Mouse (Mus musculus) midbrain, embryonic 15.5 days (tissue): ENCODE measurements at regions not wholly inside any gene's neighbourhood (a gene's known extent, or its start where the extent isn't known, plus 50 kb on each side); places are given as distances from the start of the nearest gene placed in this dataset.
"Not testable (repeated sequence)": the region's sequence is repeated elsewhere in the genome, so short reads cannot be mapped to it uniquely, and the experiment has no call there.

ENCODE experiments used
- ATAC-seq: fragments of 200-750 bp; cut with Nextera tagmentation; replicated peaks from 2 replicates; pipeline ENCODE4 v1.8.0; 2017; ENCODE audit warnings: moderate TSS enrichment
- H3K27ac ChIP-seq: fragments of 300-500 bp; sonication (generic); 2 replicates; pipeline ENCODE4 v1.5.1; 2015; ENCODE audit warnings: mild to moderate bottlenecking, inconsistent platforms
- H3K27me3 ChIP-seq: fragments of 300-500 bp; sonication (generic); replicated peaks from 2 replicates; pipeline ENCODE4 v1.6.1; 2015; ENCODE audit warnings: inconsistent platforms
- H3K36me3 ChIP-seq: fragments of 300-500 bp; sonication (generic); replicated peaks from 2 replicates; pipeline ENCODE4 v1.6.1; 2015; ENCODE audit warnings: inconsistent platforms
- H3K4me1 ChIP-seq: fragments of 300-500 bp; sonication (generic); 2 replicates; pipeline ENCODE4 v1.6.1; 2015; ENCODE audit warnings: inconsistent platforms
- H3K4me2 ChIP-seq: fragments of 300-500 bp; sonication (generic); 2 replicates; pipeline ENCODE4 v1.6.1; 2015; ENCODE audit warnings: inconsistent platforms, mild to moderate bottlenecking, moderate library complexity
- H3K4me3 ChIP-seq: fragments of 300-500 bp; sonication (generic); 2 replicates; pipeline ENCODE4 v1.5.1; 2015; ENCODE audit warnings: mild to moderate bottlenecking, inconsistent platforms
- H3K9ac ChIP-seq: fragments of 300-500 bp; sonication (generic); 2 replicates; pipeline ENCODE4 v1.6.1; 2015; ENCODE audit warnings: mild to moderate bottlenecking, inconsistent platforms
- H3K9me3 ChIP-seq: fragments of 300-500 bp; sonication (generic); 2 replicates; pipeline ENCODE4 v1.6.1; 2016; ENCODE audit warnings: inconsistent platforms
- WGBS: fragments of 180-500 bp; shearing (Covaris S2); methylation state at CpG from one replicate; pipeline ENCODE4 v1.1.7; 2015; ENCODE audit warnings: mixed read lengths; 5-methylcytosine and 5-hydroxymethylcytosine counted together

GRCm38 (mm10) chr2:129912556-129912955 is 99.6 kb upstream of the Tgm3 start:
- no peak overlapping the region for H3K27ac ChIP-seq
- H3K9ac ChIP-seq, result no peak overlapping the region
- peaks cover 25% of the 10 kb centered on the region for H3K4me1 ChIP-seq
- no peak overlapping the region for H3K4me2 ChIP-seq
- H3K36me3 ChIP-seq, result no peaks in the 10 kb centered on the region
- 0 out of 2 replicates have a peak, but pooled peaks cover 2% of the 10 kb centered on the region for H3K27me3 ChIP-seq
- 68% methylated on average over 8 of the region's 8 CpGs for WGBS
- ATAC-seq, result no peak
- H3K9me3 ChIP-seq, result no peaks in the 10 kb centered on the region
- H3K4me3 ChIP-seq, result no peak overlapping the region

- Histone ChIP-seq H3K4me2 (no peak overlapping the region), H3K9ac (no peak overlapping the region), H3K4me3 (no peak overlapping the region), H3K9me3 (no peaks in the 10 kb centered on the region), H3K4me1 (peaks cover 16% of the 10 kb centered on the region), H3K27me3 (0 out of 2 replicates have a peak, but pooled peaks cover 2% of the 10 kb centered on the region), H3K27ac (no peak overlapping the region), H3K36me3 (no peaks in the 10 kb centered on the region)
- 79% methylated on average over 8 of the region's 8 CpGs for WGBS
- ATAC-seq, result no peak
These were observed 97.9 kb upstream of the Tgm3 start for GRCm38 (mm10) chr2:129914261-129914660.

GRCm38 (mm10) chr2:129916411-129916810 is 95.7 kb upstream of the Tgm3 start:
- H3K9me3 ChIP-seq, result no peaks in the 10 kb centered on the region
- H3K9ac ChIP-seq, result no peak overlapping the region
- ATAC-seq, result no peak
- H3K4me1 ChIP-seq, result peaks cover 3% of the 10 kb centered on the region; the same call in 1 of the 2 replicates
- H3K4me2 ChIP-seq, result no peak overlapping the region
- no peak overlapping the region for H3K27ac ChIP-seq
- no peak overlapping the region for H3K4me3 ChIP-seq
- 0 out of 2 replicates have a peak, but pooled peaks cover 2% of the 10 kb centered on the region for H3K27me3 ChIP-seq
- no peaks in the 10 kb centered on the region for H3K36me3 ChIP-seq
- 93% methylated on average over 7 of the region's 7 CpGs for WGBS

GRCm38 (mm10) chr2:129918141-129918790 is 93.9 kb upstream of the Tgm3 start:
- Histone ChIP-seq H3K4me2 (no peak overlapping the region), H3K9me3 (no peaks in the 10 kb centered on the region), H3K27ac (no peak overlapping the region), H3K4me3 (no peak overlapping the region), H3K27me3 (no peaks in the 10 kb centered on the region), H3K36me3 (no peaks in the 10 kb centered on the region), H3K9ac (no peak overlapping the region), H3K4me1 (no peaks in the 10 kb centered on the region)
- no peak for ATAC-seq
- WGBS, result 84% methylated on average over 9 of the region's 9 CpGs

- H3K9ac ChIP-seq, result no peak overlapping the region
- WGBS, result 94% methylated on average over 4 of the region's 4 CpGs
- no peaks in the 10 kb centered on the region for H3K9me3 ChIP-seq
- H3K36me3 ChIP-seq, result no peaks in the 10 kb centered on the region
- no peaks in the 10 kb centered on the region for H3K4me1 ChIP-seq
- no peaks in the 10 kb centered on the region for H3K27me3 ChIP-seq
- no peak for ATAC-seq
- H3K27ac ChIP-seq, result no peak overlapping the region
- no peak overlapping the region for H3K4me2 ChIP-seq
- no peak overlapping the region for H3K4me3 ChIP-seq
These were observed 92.6 kb upstream of the Tgm3 start for GRCm38 (mm10) chr2:129919551-129919950.

GRCm38 (mm10) chr2:129927218-129927617 is 84.9 kb upstream of the Tgm3 start:
- WGBS, result 79% methylated on average over 2 of the region's 2 CpGs

GRCm38 (mm10) chr2:129933578-129933977 is 78.6 kb upstream of the Tgm3 start:
- no peaks in the 10 kb centered on the region for H3K4me1 ChIP-seq
- H3K27me3 ChIP-seq, result no peaks in the 10 kb centered on the region
- H3K9ac ChIP-seq, result no peak overlapping the region
- WGBS, result 97% methylated on average over 1 of the region's 1 CpGs
- no peak for ATAC-seq
- H3K4me2 ChIP-seq, result no peak overlapping the region
- H3K27ac ChIP-seq, result no peak overlapping the region
- H3K9me3 ChIP-seq, result no peaks in the 10 kb centered on the region
- no peaks in the 10 kb centered on the region for H3K36me3 ChIP-seq
- H3K4me3 ChIP-seq, result no peak overlapping the region

More at GRCm38 (mm10) chr2:129927218-129927617, 84.9 kb upstream of the Tgm3 start:
- Histone ChIP-seq H3K4me3 (no peak overlapping the region), H3K36me3 (no peaks in the 10 kb centered on the region), H3K4me1 (no peaks in the 10 kb centered on the region), H3K9me3 (no peaks in the 10 kb centered on the region), H3K9ac (no peak overlapping the region), H3K27me3 (no peaks in the 10 kb centered on the region), H3K4me2 (no peak overlapping the region), H3K27ac (no peak overlapping the region)
- ATAC-seq, result no peak

- Histone ChIP-seq H3K27me3 (no peaks in the 10 kb centered on the region), H3K9me3 (no peaks in the 10 kb centered on the region), H3K36me3 (no peaks in the 10 kb centered on the region), H3K4me2 (no peak overlapping the region), H3K9ac (no peak overlapping the region), H3K4me1 (no peaks in the 10 kb centered on the region), H3K4me3 (no peak overlapping the region), H3K27ac (no peak overlapping the region)
- WGBS, result 88% methylated on average over 4 of the region's 4 CpGs
- ATAC-seq, result no peak
These were observed 69.3 kb upstream of the Tgm3 start for GRCm38 (mm10) chr2:129942824-129943223.

GRCm38 (mm10) chr2:129947847-129948553 is 64.1 kb upstream of the Tgm3 start:
- H3K9me3 ChIP-seq, result no peaks in the 10 kb centered on the region
- H3K27me3 ChIP-seq, result no peaks in the 10 kb centered on the region
- WGBS, result 29% methylated on average over 20 of the region's 20 CpGs
- ATAC-seq, result no peak
- H3K36me3 ChIP-seq, result no peaks in the 10 kb centered on the region
- peak overlapping the region; percentile 34 for H3K4me2 ChIP-seq
- H3K4me1 ChIP-seq, result no peaks in the 10 kb centered on the region
- H3K4me3 ChIP-seq, result no peak overlapping the region; the same call in 1 of the 2 replicates
- H3K9ac ChIP-seq, result no peak overlapping the region
- H3K27ac ChIP-seq, result no peak overlapping the region

- H3K9ac ChIP-seq, H3K9me3 ChIP-seq, H3K4me1 ChIP-seq, H3K4me3 ChIP-seq, H3K36me3 ChIP-seq, H3K4me2 ChIP-seq, H3K27ac ChIP-seq, ATAC-seq, H3K27me3 ChIP-seq: not testable (repeated sequence)
- WGBS, result 90% methylated on average over 6 of the region's 6 CpGs
These were observed 62.4 kb upstream of the Tgm3 start for GRCm38 (mm10) chr2:129949786-129950185.

GRCm38 (mm10) chr2:129952486-129952885 is 59.7 kb upstream of the Tgm3 start:
- Histone ChIP-seq H3K9ac (no peak overlapping the region), H3K27me3 (no peaks in the 10 kb centered on the region), H3K4me2 (no peak overlapping the region), H3K36me3 (no peaks in the 10 kb centered on the region), H3K4me3 (no peak overlapping the region), H3K27ac (no peak overlapping the region), H3K4me1 (no peaks in the 10 kb centered on the region), H3K9me3 (no peaks in the 10 kb centered on the region)
- ATAC-seq, result no peak
- 91% methylated on average over 4 of the region's 4 CpGs for WGBS

- 80% methylated on average over 8 of the region's 8 CpGs for WGBS
- Histone ChIP-seq H3K4me3 (no peak overlapping the region), H3K27me3 (no peaks in the 10 kb centered on the region), H3K27ac (no peak overlapping the region), H3K9ac (no peak overlapping the region), H3K4me1 (no peaks in the 10 kb centered on the region), H3K36me3 (no peaks in the 10 kb centered on the region), H3K9me3 (no peaks in the 10 kb centered on the region), H3K4me2 (no peak overlapping the region)
- ATAC-seq, result no peak
These were observed 56.9 kb upstream of the Tgm3 start for GRCm38 (mm10) chr2:129955260-129955691.

GRCm38 (mm10) chr2:129958120-129958519 is 54.0 kb upstream of the Tgm3 start:
- Histone ChIP-seq H3K27me3 (no peaks in the 10 kb centered on the region), H3K9ac (no peak overlapping the region), H3K4me3 (no peak overlapping the region), H3K4me2 (no peak overlapping the region), H3K4me1 (no peaks in the 10 kb centered on the region), H3K36me3 (no peaks in the 10 kb centered on the region), H3K9me3 (no peaks in the 10 kb centered on the region), H3K27ac (no peak overlapping the region)
- no peak for ATAC-seq
- WGBS, result 50% methylated on average over 3 of the region's 3 CpGs
